Mouse (Mus musculus) midbrain, embryonic 14.5 days (tissue): Measurements from ENCODE around the gene Npepps. TPM values are rescaled to one million over a fixed set of nuclear protein-coding genes. Genes with fewer than 3 reads are reported as not detected.
A peak's percentile ranks its signal among the peaks of the same experiment; 100 is the strongest.
"Not testable (repeated sequence)": the region's sequence is repeated elsewhere in the genome, so short reads cannot be mapped to it uniquely, and the experiment has no call there.

Experiments
- ATAC-seq: fragments of 200-750 bp; cut with Nextera tagmentation; 2 replicates; pipeline ENCODE4 v1.8.0; 2017; ENCODE audit warnings: moderate number of reproducible peaks, moderate library complexity; ENCODE audit not compliant: low FRiP score, low TSS enrichment
- DNase-seq: peaks from one replicate; pipeline ENCODE4 v3.0.0-alpha.2; 2015
- H3K27ac ChIP-seq: fragments of 300-500 bp; sonication (generic); replicated peaks from 2 replicates; pipeline ENCODE4 v1.5.1; 2014; ENCODE audit warnings: mild to moderate bottlenecking, low read depth, low read length, moderate library complexity
- H3K27me3 ChIP-seq: fragments of 300-500 bp; sonication (generic); 2 replicates; pipeline ENCODE4 v1.6.1; 2014; ENCODE audit warnings: low read length, control low read depth, mixed read lengths; ENCODE audit not compliant: control insufficient read depth, insufficient read depth
- H3K36me3 ChIP-seq: fragments of 300-500 bp; sonication (generic); 2 replicates; pipeline ENCODE4 v1.6.1; 2014; ENCODE audit warnings: low read length, control low read depth; ENCODE audit not compliant: control insufficient read depth, insufficient read depth
- H3K4me1 ChIP-seq: fragments of 300-500 bp; sonication (generic); 2 replicates; pipeline ENCODE4 v1.6.1; 2014; ENCODE audit warnings: mild to moderate bottlenecking, antibody characterized with exemption, low read length, control low read depth; ENCODE audit not compliant: control insufficient read depth, insufficient read depth
- H3K4me2 ChIP-seq: fragments of 300-500 bp; sonication (generic); 2 replicates; pipeline ENCODE4 v1.6.1; 2014; ENCODE audit warnings: mild to moderate bottlenecking, low read length, moderate library complexity
- H3K4me3 ChIP-seq: fragments of 300-500 bp; sonication (generic); replicated peaks from 2 replicates; pipeline ENCODE4 v1.5.1; 2014; ENCODE audit warnings: low read depth, low read length
- H3K9ac ChIP-seq: fragments of 300-500 bp; sonication (generic); replicated peaks from 2 replicates; pipeline ENCODE4 v1.6.1; 2014; ENCODE audit warnings: mild to moderate bottlenecking, low read length, moderate library complexity
- H3K9me3 ChIP-seq: fragments of 300-500 bp; sonication (generic); 2 replicates; pipeline ENCODE4 v1.6.1; 2016; ENCODE audit warnings: low read length, control low read depth, mixed read lengths; ENCODE audit not compliant: control insufficient read depth
- WGBS: fragments of 180-500 bp; shearing (Covaris S2); extraction: QIAGEN DNeasy Blood & Tissue Kit; methylation state at CpG from one replicate; pipeline ENCODE4 v1.1.7; 2014; 5-methylcytosine and 5-hydroxymethylcytosine counted together
- polyA plus RNA-seq: library from polyadenylated mRNA; unstranded; fragments of >200 nt; fragmentation: Nextera tagmentation; extraction: Ambion mirVana; gene quantifications from 2 replicates; pipeline ENCODE4 v1.2.1, GENCODE M21; 2014

The Npepps gene
- polyA plus RNA-seq, 1 experiment from 2014 or later = 135 TPM

- H3K36me3 ChIP-seq = no peaks in the 10 kb centered on the region
- no peaks in the 10 kb centered on the region for H3K9me3 ChIP-seq
- H3K27ac ChIP-seq = no peak overlapping the region
- DNase-seq = no peak
- no peaks in the 10 kb centered on the region for H3K27me3 ChIP-seq
- H3K4me3 ChIP-seq = no peak overlapping the region
- H3K4me1 ChIP-seq = no peaks in the 10 kb centered on the region
- 75% methylated on average over 4 of the region's 4 CpGs for WGBS
- no peak for ATAC-seq
- no peak overlapping the region for H3K9ac ChIP-seq
- H3K4me2 ChIP-seq = no peak overlapping the region
Measured at GRCm38 (mm10) chr11:97284854-97285253, 4.4 kb upstream of the Npepps start.

DNA sequence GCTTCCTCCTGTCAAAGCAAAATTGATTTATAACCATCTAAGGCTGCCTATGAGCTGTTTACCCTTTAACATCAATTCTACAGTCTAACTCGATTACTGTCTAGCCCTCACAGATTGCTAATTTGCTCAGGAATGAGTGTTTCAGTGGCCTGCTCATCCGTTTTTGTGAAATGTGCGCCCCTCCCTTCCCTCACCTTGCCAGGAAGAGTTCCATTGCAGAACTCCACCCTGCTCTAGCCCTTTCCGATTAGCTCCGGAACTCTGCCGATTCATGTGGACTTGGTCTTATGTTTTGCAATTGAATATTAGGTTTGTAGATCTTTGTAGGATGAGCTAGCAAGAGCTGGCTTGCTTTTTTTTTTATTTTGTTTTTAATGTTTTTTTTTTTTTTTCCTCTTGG is 1.7 kb upstream of the Npepps start:
- H3K4me1 ChIP-seq = peaks cover 17% of the 10 kb centered on the region
- H3K27me3 ChIP-seq = no peaks in the 10 kb centered on the region
- H3K4me3 ChIP-seq = no peak overlapping the region
- no peak overlapping the region for H3K9ac ChIP-seq
- no peaks in the 10 kb centered on the region for H3K36me3 ChIP-seq
- no peak overlapping the region for H3K27ac ChIP-seq
- H3K4me2 ChIP-seq = no peak overlapping the region
- ATAC-seq = no peak
- H3K9me3 ChIP-seq = no peaks in the 10 kb centered on the region
- DNase-seq = no peak
- WGBS = 93% methylated on average over 6 of the region's 6 CpGs

DNA sequence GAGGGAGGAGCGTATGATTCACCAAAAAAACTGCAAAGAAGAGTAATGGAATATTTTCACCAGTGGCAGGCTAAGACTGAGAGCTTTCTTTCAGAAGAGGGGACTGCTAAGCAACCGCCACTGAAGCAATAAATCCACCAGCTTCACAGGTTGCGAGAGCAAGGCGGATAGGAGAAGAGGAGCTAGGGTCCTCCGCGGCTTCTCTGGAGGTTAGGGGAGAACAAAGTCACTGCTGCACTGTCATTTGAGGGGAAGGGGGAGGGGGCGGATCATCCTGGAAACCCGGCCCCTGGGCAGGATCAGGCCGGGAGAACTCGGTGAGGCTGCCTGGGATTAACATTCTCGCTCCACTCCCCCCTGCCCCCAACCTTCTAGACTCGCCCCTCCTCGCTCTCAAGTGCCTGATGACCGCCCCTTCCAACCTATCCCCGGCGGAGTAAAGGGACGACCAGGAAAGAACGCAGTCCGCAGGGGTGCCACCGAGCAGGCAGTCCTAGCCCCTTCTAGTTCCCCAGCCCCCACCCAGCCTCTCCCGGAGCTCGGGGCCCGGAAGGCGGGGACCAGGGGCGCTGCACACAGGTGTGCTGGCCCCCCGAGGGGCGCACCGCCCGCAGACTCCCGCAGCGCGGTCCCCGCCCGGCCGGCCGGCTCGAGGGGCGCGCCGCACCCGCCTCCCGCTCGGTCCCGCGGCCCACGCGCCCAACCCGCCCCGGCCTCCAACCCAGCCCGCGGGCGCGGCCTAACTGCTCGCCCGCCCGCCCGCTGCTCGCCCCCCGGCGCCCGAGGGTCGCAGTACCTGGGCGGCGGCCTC is 828 bp downstream of the Npepps start:
- Histone ChIP-seq H3K27me3 (no peaks in the 10 kb centered on the region), H3K27ac (peak overlapping the region; percentile 99), H3K36me3 (no peaks in the 10 kb centered on the region), H3K9ac (peak overlapping the region; percentile 99), H3K4me1 (peaks cover 17% of the 10 kb centered on the region), H3K4me3 (peak overlapping the region; percentile 99), H3K9me3 (no peaks in the 10 kb centered on the region), H3K4me2 (peak overlapping the region; percentile 85)
- DNase-seq = peak; percentile 89
- WGBS = under 1% methylated on average over 63 of the region's 64 CpGs
- ATAC-seq = peak; percentile 85

DNA sequence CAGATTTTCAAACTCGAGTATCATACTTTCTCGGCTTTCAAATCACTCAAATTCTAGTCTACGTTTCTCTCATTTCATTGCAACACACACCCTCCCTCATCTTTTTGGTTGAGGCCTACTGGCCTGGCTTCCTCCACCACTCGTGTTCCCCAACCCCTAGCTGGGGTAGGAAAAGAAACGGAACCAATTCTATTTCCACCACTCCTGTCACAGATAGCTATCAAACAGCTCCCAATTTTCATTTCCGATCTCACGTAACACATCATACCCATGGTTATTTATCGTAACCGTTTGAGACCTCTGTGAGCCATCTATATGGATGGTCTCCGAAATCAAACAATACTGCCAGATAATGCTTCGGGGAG is 1.4 kb downstream of the Npepps start:
- Histone ChIP-seq H3K4me1 (peaks cover 17% of the 10 kb centered on the region), H3K9me3 (no peaks in the 10 kb centered on the region), H3K4me2 (peak overlapping the region; percentile 85), H3K4me3 (peak overlapping the region; percentile 99), H3K9ac (peak overlapping the region; percentile 99), H3K27ac (peak overlapping the region; percentile 99), H3K27me3 (no peaks in the 10 kb centered on the region), H3K36me3 (no peaks in the 10 kb centered on the region)
- no peak for DNase-seq
- no peak for ATAC-seq
- WGBS = 14% methylated on average over 11 of the region's 11 CpGs

GRCm38 (mm10) chr11:97278456-97278855 is 2.0 kb downstream of the Npepps start:
- Histone ChIP-seq H3K27ac (peak overlapping the region; percentile 99; the same call in 1 of the 2 replicates), H3K4me2 (peak overlapping the region; percentile 85), H3K4me1 (peaks cover 17% of the 10 kb centered on the region), H3K9ac (peak overlapping the region; percentile 99), H3K4me3 (peak overlapping the region; percentile 99), H3K27me3 (no peaks in the 10 kb centered on the region), H3K36me3 (no peaks in the 10 kb centered on the region), H3K9me3 (no peaks in the 10 kb centered on the region)
- DNase-seq (no peak), ATAC-seq (no peak)
- WGBS = 77% methylated on average over 6 of the region's 6 CpGs

GRCm38 (mm10) chr11:97277166-97277565 is 3.3 kb downstream of the Npepps start:
- ATAC-seq (no peak), DNase-seq (no peak)
- Histone ChIP-seq H3K4me3 (no peak overlapping the region), H3K4me2 (no peak overlapping the region), H3K27me3 (no peaks in the 10 kb centered on the region), H3K27ac (no peak overlapping the region), H3K4me1 (peaks cover 17% of the 10 kb centered on the region), H3K9ac (no peak overlapping the region), H3K36me3 (no peaks in the 10 kb centered on the region), H3K9me3 (no peaks in the 10 kb centered on the region)
- WGBS = 86% methylated on average over 5 of the region's 5 CpGs

- H3K36me3 ChIP-seq = no peaks in the 10 kb centered on the region
- no peaks in the 10 kb centered on the region for H3K9me3 ChIP-seq
- H3K27ac ChIP-seq = no peak overlapping the region
- 29% methylated on average over 1 of the region's 1 CpGs for WGBS
- H3K4me1 ChIP-seq = peaks cover 17% of the 10 kb centered on the region
- H3K4me3 ChIP-seq = no peak overlapping the region
- no peak for DNase-seq
- no peak overlapping the region for H3K4me2 ChIP-seq
- no peak overlapping the region for H3K9ac ChIP-seq
- ATAC-seq = no peak
- no peaks in the 10 kb centered on the region for H3K27me3 ChIP-seq
Measured at GRCm38 (mm10) chr11:97276019-97276418, 4.4 kb downstream of the Npepps start.

- no peak overlapping the region for H3K9ac ChIP-seq
- ATAC-seq = no peak
- H3K4me2 ChIP-seq = no peak overlapping the region
- no peak for DNase-seq
- H3K27me3 ChIP-seq = no peaks in the 10 kb centered on the region
- 92% methylated on average over 2 of the region's 2 CpGs for WGBS
- H3K4me1 ChIP-seq = peaks cover 17% of the 10 kb centered on the region
- no peaks in the 10 kb centered on the region for H3K9me3 ChIP-seq
- no peak overlapping the region for H3K4me3 ChIP-seq
- no peak overlapping the region for H3K27ac ChIP-seq
- H3K36me3 ChIP-seq = no peaks in the 10 kb centered on the region
Measured at GRCm38 (mm10) chr11:97275349-97275748, 5.1 kb downstream of the Npepps start.

DNA sequence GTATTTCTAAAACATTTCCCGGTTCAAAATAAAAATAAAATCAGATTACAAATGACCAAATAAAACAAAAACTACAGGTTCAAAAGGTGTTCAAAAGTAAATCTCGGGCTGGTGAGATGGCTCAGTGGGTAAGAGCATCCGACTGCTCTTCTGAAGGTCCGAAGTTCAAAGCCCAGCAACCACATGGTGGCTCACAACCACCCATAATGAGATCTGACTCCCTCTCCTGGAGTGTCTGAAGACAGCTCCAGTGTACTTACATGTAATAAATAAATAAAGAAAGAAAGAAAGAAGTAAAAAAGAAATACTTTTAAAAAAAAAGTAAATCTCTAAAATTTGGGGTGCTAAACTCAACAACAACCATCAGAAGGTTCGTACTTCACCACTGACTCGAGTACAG is 5.5 kb downstream of the Npepps start:
- not testable (repeated sequence) for H3K27me3 ChIP-seq, H3K9ac ChIP-seq, H3K9me3 ChIP-seq, H3K4me3 ChIP-seq, DNase-seq, H3K36me3 ChIP-seq, H3K27ac ChIP-seq, ATAC-seq, H3K4me2 ChIP-seq
- peaks cover 17% of the 10 kb centered on the region for H3K4me1 ChIP-seq
- 97% methylated on average over 6 of the region's 6 CpGs for WGBS
